Mouse (Mus musculus) myocyte (in vitro differentiated cells): ENCODE measurements at regions not wholly inside any gene's neighbourhood (a gene's known extent, or its start where the extent isn't known, plus 50 kb on each side); places are given as distances from the start of the nearest gene placed in this dataset.

Experiments used
- MAX ChIP-seq: IDR thresholded peaks from one replicate; pipeline ENCODE4 v1.6.1; 2011; ENCODE audit warnings: low read depth, mild to moderate bottlenecking, control low read depth
- USF1 ChIP-seq: IDR thresholded peaks from one replicate; pipeline ENCODE4 v1.6.1; 2011; ENCODE audit warnings: low read depth, mild to moderate bottlenecking, control low read depth, moderate library complexity

DNA sequence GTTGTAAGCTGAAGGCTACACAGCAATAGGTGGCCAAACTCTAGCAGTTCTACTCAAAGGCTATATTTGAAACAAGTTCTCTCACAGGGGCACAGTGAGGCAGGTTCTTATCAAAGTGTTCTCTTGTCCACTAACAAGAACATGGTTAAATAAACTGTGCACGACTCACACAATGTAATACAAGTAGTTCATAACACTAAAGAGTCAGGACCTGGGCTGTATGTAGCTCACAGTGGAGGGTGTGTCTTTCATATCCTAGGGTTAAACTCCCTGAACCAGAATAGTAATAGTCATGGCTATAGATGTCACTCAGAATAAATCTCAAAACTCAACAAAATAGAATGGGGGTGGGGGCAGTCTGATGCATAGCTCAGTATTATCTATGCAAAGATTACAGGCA lies 182.7 kb downstream of the Rab11fip4 start:
- TF ChIP-seq MAX (no peak), USF1 (no peak)
